In the genomic region with DNA sequence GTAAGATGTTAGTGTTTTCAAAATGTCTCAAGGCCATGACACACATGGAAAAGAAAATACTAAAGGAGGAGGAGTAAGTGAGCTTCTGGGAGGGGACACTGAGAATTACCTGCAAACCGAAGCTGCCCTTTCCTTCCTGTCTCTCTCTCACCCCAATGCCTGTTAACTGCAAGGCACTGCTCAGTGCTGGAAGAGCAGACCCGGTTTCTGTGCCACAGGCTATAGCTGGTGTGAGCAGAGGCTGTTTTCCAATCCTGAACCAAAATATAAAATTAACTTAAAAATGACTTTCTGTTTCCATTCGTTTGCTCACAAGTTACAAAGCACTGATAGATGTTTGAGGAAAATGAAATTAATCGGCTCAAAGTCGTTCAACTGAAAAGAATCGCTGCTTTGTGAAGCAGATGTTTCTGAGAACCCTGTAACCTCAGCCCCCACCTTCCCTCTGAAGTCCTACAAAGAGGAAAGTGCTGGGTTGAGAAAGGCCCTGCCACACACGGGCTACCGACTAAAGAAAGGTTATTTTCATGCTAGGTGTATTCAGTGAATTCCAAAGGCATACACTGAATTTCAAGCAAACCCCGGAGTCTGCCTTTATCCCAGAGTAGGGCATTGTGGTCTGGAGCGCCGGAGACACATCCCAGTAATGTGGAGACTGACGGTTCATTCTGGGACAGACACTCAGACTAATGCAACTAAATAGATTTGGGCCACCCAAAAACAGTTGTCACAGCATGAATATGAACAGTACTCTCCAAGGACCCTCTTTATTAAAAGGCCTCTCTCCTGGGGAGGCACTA, we compare ENCODE assay signal across 15 mouse cellular contexts.
A peak's percentile ranks its signal among the peaks of the same experiment; 100 is the strongest.
DNase-seq lines count a peak whose midpoint lies in the region; ATAC-seq and TF ChIP-seq lines count a peak whose summit lies in the region.
"Had no signal": no experiment of that assay in that cellular context is flagged by ENCODE, and none has a peak within 500 bp of the region (broad histone marks: within the 10 kb centered on the region; RNA-seq: fewer than 3 reads in every experiment).

No protein-coding gene starts in this region.

- H3K27ac ChIP-seq in limb, embryonic 12.5 days = peak overlapping the region; percentile 53; the same call in 1 of the 2 replicates
- no peak overlapping the region for H3K27ac ChIP-seq in limb, embryonic 10.5 days
- H3K27ac ChIP-seq in midbrain, embryonic 15.5 days = no peak overlapping the region
- no peak overlapping the region for H3K27ac ChIP-seq in layer of hippocampus, adult 2 months
- H3K27ac ChIP-seq: kidney, embryonic 15.5 days; liver, embryonic 14.5 days; neural tube, embryonic 15.5 days had no signal

- WGBS in limb, embryonic 12.5 days = 49% methylated on average over 12 of the region's 12 CpGs
- WGBS in limb, embryonic 10.5 days = 63% methylated on average over 12 of the region's 12 CpGs
- WGBS in midbrain, embryonic 15.5 days = 24% methylated on average over 12 of the region's 12 CpGs

- H3K4me1 ChIP-seq in limb, embryonic 12.5 days (replicated peaks) = no peaks in the 10 kb centered on the region; the same call in 1 of the 2 replicates
- H3K4me1 ChIP-seq in limb, embryonic 10.5 days = peaks cover 6% of the 10 kb centered on the region; the same call in 1 of the 2 replicates
- no peaks in the 10 kb centered on the region for H3K4me1 ChIP-seq in midbrain, embryonic 15.5 days
- H3K4me1 ChIP-seq: kidney, embryonic 15.5 days; megakaryocyte, embryonic 14.5 days; neural tube, embryonic 15.5 days had no signal

- H3K9me3 ChIP-seq in limb, embryonic 12.5 days = no peaks in the 10 kb centered on the region
- H3K9me3 ChIP-seq in limb, embryonic 10.5 days (replicated peaks) = no peaks in the 10 kb centered on the region
- H3K9me3 ChIP-seq in midbrain, embryonic 15.5 days = no peaks in the 10 kb centered on the region
- H3K9me3 ChIP-seq: kidney, embryonic 15.5 days; megakaryocyte, embryonic 14.5 days; neural tube, embryonic 15.5 days had no signal

- no peaks in the 10 kb centered on the region for H3K27me3 ChIP-seq in limb, embryonic 12.5 days
- no peaks in the 10 kb centered on the region for H3K27me3 ChIP-seq in limb, embryonic 10.5 days (ENCODE audit: low read depth, poor library complexity, severe bottlenecking)
- no peaks in the 10 kb centered on the region for H3K27me3 ChIP-seq in midbrain, embryonic 15.5 days (replicated peaks)
- H3K27me3 ChIP-seq: kidney, embryonic 15.5 days; megakaryocyte, embryonic 14.5 days; neural tube, embryonic 15.5 days had no signal

- no peak overlapping the region for H3K9ac ChIP-seq in limb, embryonic 12.5 days (replicated peaks)
- H3K9ac ChIP-seq in midbrain, embryonic 15.5 days = no peak overlapping the region
- H3K9ac ChIP-seq: kidney, embryonic 15.5 days; liver, embryonic 14.5 days; neural tube, embryonic 15.5 days had no signal

- no peak overlapping the region for H3K4me2 ChIP-seq in limb, embryonic 12.5 days
- no peak overlapping the region for H3K4me2 ChIP-seq in midbrain, embryonic 15.5 days
- H3K4me2 ChIP-seq: kidney, embryonic 15.5 days; neural tube, embryonic 15.5 days had no signal

- H3K4me3 ChIP-seq in limb, embryonic 12.5 days (replicated peaks) = no peak overlapping the region
- H3K4me3 ChIP-seq in limb, embryonic 10.5 days = no peak overlapping the region
- H3K4me3 ChIP-seq in midbrain, embryonic 15.5 days = no peak overlapping the region
- no peak overlapping the region for H3K4me3 ChIP-seq in layer of hippocampus, adult 2 months
- H3K4me3 ChIP-seq: kidney, embryonic 15.5 days; megakaryocyte, embryonic 14.5 days; neural tube, embryonic 15.5 days had no signal

- no peaks in the 10 kb centered on the region for H3K36me3 ChIP-seq in limb, embryonic 12.5 days
- no peaks in the 10 kb centered on the region for H3K36me3 ChIP-seq in limb, embryonic 10.5 days
- no peaks in the 10 kb centered on the region for H3K36me3 ChIP-seq in midbrain, embryonic 15.5 days (replicated peaks)
- H3K36me3 ChIP-seq: kidney, embryonic 15.5 days; neural tube, embryonic 15.5 days had no signal

- no peak for DNase-seq in limb, embryonic 10.5 days (ENCODE audit: low spot score)
- no peak for DNase-seq in layer of hippocampus, adult 2 months (ENCODE audit: low spot score in 2 of 2)
- DNase-seq in cerebellum, postnatal 4 days (ENCODE audit: low spot score in 2 of 2) = no peak
- DNase-seq: adrenal gland, postnatal 36 days; cerebellum, adult 18-20 months; heart, adult 11 months had no signal

- TF ChIP-seq CTCF in layer of hippocampus, adult 2 months (conservative IDR thresholded peaks at IDR 0.05) = no peak

- no peak for ATAC-seq in limb, embryonic 12.5 days (ENCODE audit: insufficient number of reproducible peaks, insufficient read depth, low FRiP score, low TSS enrichment, low read depth)
- ATAC-seq in hematopoietic stem cell, adult 5-6 weeks (replicated peaks in 1 of 2; ENCODE audit: insufficient read depth in 1 of 2, low FRiP score in 2 of 2, low TSS enrichment in 1 of 2, low read depth in 1 of 2, poor library complexity in 2 of 2, severe bottlenecking in 2 of 2) = peak; percentile 29 to 67; a peak in 2 of 4 replicates
- peak; percentile 80 for ATAC-seq in midbrain, embryonic 15.5 days (replicated peaks)
- ATAC-seq in cerebellum, adult (ENCODE audit: insufficient number of reproducible peaks, low FRiP score, low TSS enrichment) = no peak; the same call in 1 of the 2 replicates
- no peak for ATAC-seq in erythroid progenitor cell, adult 5-6 weeks (replicated peaks; ENCODE audit: low FRiP score, poor library complexity, severe bottlenecking)

Comparison
In these comparisons a context has a peak if more than half of its experiments do, and no peak if none do; other contexts are left out.
1. ATAC-seq: peak in hematopoietic stem cell, adult 5-6 weeks (2 of 2) and midbrain, embryonic 15.5 days (single experiment); none in limb, embryonic 12.5 days (single experiment), cerebellum, adult (single experiment) and erythroid progenitor cell, adult 5-6 weeks (single experiment).